Mouse (Mus musculus) monocyte, adult 59 days (primary cell): ENCODE data around the gene Rpl29. TPM values are rescaled to one million over a fixed set of nuclear protein-coding genes. Genes with fewer than 3 reads are reported as not detected.

Experiments
- total RNA-seq, 2 experiments: library from RNA; stranded (reverse); gene quantifications; one replicate each; pipeline ENCODE4 v1.2.4; 2023

Gene Rpl29
- 100 to 1,000 TPM; 647 to 744 TPM for total RNA-seq

GRCm38 (mm10) chr9:106429221-106430014 is at the start of gene Rpl29:
TSS of gene Rpl29 (plus strand) at chr9:106429454.

GRCm38 (mm10) chr9:106447348-106447747 is 18.1 kb downstream of the Rpl29 start, which contains the start of the genes Abhd14b and Abhd14a:
TSS of gene Abhd14b (plus strand) at chr9:106447459.
TSS of gene Abhd14a (minus strand) at chr9:106447678.

GRCm38 (mm10) chr9:106453271-106454070 is 24.2 kb downstream of the Rpl29 start, which contains the start of gene Pcbp4:
TSS of gene Pcbp4 (plus strand) at chr9:106453291.

GRCm38 (mm10) chr9:106465571-106466200 is 36.4 kb downstream of the Rpl29 start, which contains the start of gene Gpr62:
TSS of gene Gpr62 (minus strand) at chr9:106465938.

GRCm38 (mm10) chr9:106475663-106476001 is 46.4 kb downstream of the Rpl29 start, which contains the start of gene Rrp9:
TSS of gene Rrp9 (plus strand) at chr9:106475963.

GRCm38 (mm10) chr9:106476924-106477484 is 47.8 kb downstream of the Rpl29 start, which contains the start of gene Parp3:
TSS of gene Parp3 (minus strand) at chr9:106476949.

Other genes with a start within 250 kb of the Rpl29 start
- gene Ppm1m, start 229.7 kb upstream of the Rpl29 start, total RNA-seq, result 10 to 100 TPM; 41.3 to 48.1 TPM
- 100 to 1,000 TPM in 1 of 2 experiments, 10 to 100 TPM in 1; 98.6 to 113 TPM for gene Twf2, start 226.3 kb upstream of the Rpl29 start, total RNA-seq
- 10 to 100 TPM; 86.4 to 96.0 TPM for gene Tlr9, start 206.9 kb upstream of the Rpl29 start, total RNA-seq
- gene Alas1, start 180.8 kb upstream of the Rpl29 start, total RNA-seq, result 10 to 100 TPM; 67.2 to 76.3 TPM
- gene Poc1a, start 148.4 kb upstream of the Rpl29 start, total RNA-seq, result 1 to 10 TPM; 2.6 to 2.8 TPM
- gene Dusp7, start 60.8 kb upstream of the Rpl29 start, total RNA-seq, result 10 to 100 TPM; 38.7 to 44.6 TPM
- gene Acy1, start 8.9 kb downstream of the Rpl29 start, total RNA-seq, result 1 to 10 TPM; 1.6 to 1.7 TPM
- 1 to 10 TPM; 2.5 to 6.6 TPM for gene Abhd14b, start 18.0 kb downstream of the Rpl29 start, total RNA-seq
- 1 to 10 TPM in 1 of 2 experiments, under 1 TPM in 1; 0.66 to 3.3 TPM for gene Abhd14a, start 18.2 kb downstream of the Rpl29 start, total RNA-seq
- 1 to 10 TPM; 1.3 to 2.0 TPM for gene Pcbp4, start 23.8 kb downstream of the Rpl29 start, total RNA-seq
- gene Gpr62, start 36.5 kb downstream of the Rpl29 start, total RNA-seq, result under 1 TPM; 0.27 to 0.31 TPM
- gene Rrp9, start 46.5 kb downstream of the Rpl29 start, total RNA-seq, result 10 to 100 TPM; 18.4 to 19.8 TPM
- 10 to 100 TPM; 28.7 to 34.4 TPM for gene Parp3, start 47.5 kb downstream of the Rpl29 start, total RNA-seq
- gene Iqcf1, start 70.5 kb downstream of the Rpl29 start, total RNA-seq, result not detected
- gene Iqcf5, start 85.1 kb downstream of the Rpl29 start, total RNA-seq, result not detected
- not detected for gene Iqcf3, start 132.2 kb downstream of the Rpl29 start, total RNA-seq
- gene Iqcf4, start 141.5 kb downstream of the Rpl29 start, total RNA-seq, result not detected
- not detected for gene Iqcf6, start 197.1 kb downstream of the Rpl29 start, total RNA-seq
- gene Grm2, start 226.6 kb downstream of the Rpl29 start, total RNA-seq, result not detected